Mouse (Mus musculus) neural tube, postnatal 0 days (tissue): ENCODE results near the gene Lrp10. TPM values are rescaled to one million over a fixed set of nuclear protein-coding genes. Genes with fewer than 3 reads are reported as not detected.

Experiments used
- polyA plus RNA-seq: library from polyadenylated mRNA; unstranded; fragments of >200 nt; fragmentation: Nextera tagmentation; extraction: Ambion mirVana; gene quantifications from 2 replicates; pipeline ENCODE4 v1.2.1, GENCODE M21; 2015

Gene Lrp10
- polyA plus RNA-seq: 40.6 and 41.8 TPM in 2 replicates

GRCm38 (mm10) chr14:54463959-54464292 is at the start of gene Lrp10:
TSS of gene Lrp10 (plus strand) at chr14:54464137.

GRCm38 (mm10) chr14:54417623-54418081 is 46.3 kb upstream of the Lrp10 start, which contains the start of gene Slc7a7:
TSS of gene Slc7a7 (minus strand) at chr14:54417780.

GRCm38 (mm10) chr14:54426689-54427398 is 37.1 kb upstream of the Lrp10 start, which contains the start of gene Mrpl52:
TSS of gene Mrpl52 (plus strand) at chr14:54426909.

GRCm38 (mm10) chr14:54431334-54432077 is 32.4 kb upstream of the Lrp10 start, which contains the start of gene Mmp14:
TSS of gene Mmp14 (plus strand) at chr14:54431612.

GRCm38 (mm10) chr14:54475941-54476844 is 12.3 kb downstream of the Lrp10 start, which contains the start of gene Rem2:
TSS of gene Rem2 (plus strand) at chr14:54476100.

Other genes starting within 250 kb of the Lrp10 start
- gene Dad1, start 210.0 kb upstream of the Lrp10 start, polyA plus RNA-seq: 475 and 489 TPM in 2 replicates
- gene Abhd4, start 209.9 kb upstream of the Lrp10 start, polyA plus RNA-seq: 85.2 and 91.3 TPM in 2 replicates
- not detected in 2 replicates for gene Olfr49, start 179.2 kb upstream of the Lrp10 start, polyA plus RNA-seq
- gene Oxa1l, start 103.3 kb upstream of the Lrp10 start, polyA plus RNA-seq: 75.3 and 75.9 TPM in 2 replicates
- gene Slc7a7, start 46.4 kb upstream of the Lrp10 start, polyA plus RNA-seq: 4.7 and 5.0 TPM in 2 replicates
- 297 and 329 TPM in 2 replicates for gene Mrpl52, start 37.2 kb upstream of the Lrp10 start, polyA plus RNA-seq
- 56.7 and 58.8 TPM in 2 replicates for gene Mmp14, start 32.5 kb upstream of the Lrp10 start, polyA plus RNA-seq
- gene Rem2, start 12.0 kb downstream of the Lrp10 start, polyA plus RNA-seq: 23.2 and 23.7 TPM in 2 replicates
- 72.7 and 80.7 TPM in 2 replicates for gene Prmt5, start 53.4 kb downstream of the Lrp10 start, polyA plus RNA-seq
- 23.6 and 23.9 TPM in 2 replicates for gene Haus4, start 90.5 kb downstream of the Lrp10 start, polyA plus RNA-seq
- gene Ajuba, start 113.4 kb downstream of the Lrp10 start, polyA plus RNA-seq: 4.7 and 4.9 TPM in 2 replicates
- 3.2 and 4.7 TPM in 2 replicates for gene 4931414P19Rik, start 141.9 kb downstream of the Lrp10 start, polyA plus RNA-seq
- gene Psmb5, start 153.9 kb downstream of the Lrp10 start, polyA plus RNA-seq: 419 and 456 TPM in 2 replicates
- gene Psmb11, start 157.3 kb downstream of the Lrp10 start, polyA plus RNA-seq: 0.04 and 0.34 TPM in 2 replicates
- not detected in 2 replicates for gene Gm17606, start 176.8 kb downstream of the Lrp10 start, polyA plus RNA-seq
- gene Cdh24, start 177.2 kb downstream of the Lrp10 start, polyA plus RNA-seq: 12.4 and 12.7 TPM in 2 replicates
- gene 1700123O20Rik, start 222.1 kb downstream of the Lrp10 start, polyA plus RNA-seq: 61.4 and 65.9 TPM in 2 replicates
- gene Acin1, start 222.8 kb downstream of the Lrp10 start, polyA plus RNA-seq: 92.8 and 99.3 TPM in 2 replicates
- 0.22 and 0.23 TPM in 2 replicates for gene Gm29776, start 234.7 kb downstream of the Lrp10 start, polyA plus RNA-seq
- 0.17 TPM in 1 of 2 replicates, not detected in the other for gene Cebpe, start 248.0 kb downstream of the Lrp10 start, polyA plus RNA-seq